Mouse (Mus musculus): ENCODE measurements at regions not wholly inside any gene's neighbourhood (a gene's known extent, or its start where the extent isn't known, plus 50 kb on each side); places are given as distances from the start of the nearest gene placed in this dataset.

GRCm38 (mm10) chr8:31369636-31370035, 2058.9 kb upstream of the 5930422O12Rik start:
- TF ChIP-seq CTCF (IDR thresholded peaks at IDR 0.05; ENCODE audit: extremely low read depth, insufficient read depth, low read length) (no peak), POLR2A (IDR thresholded peaks at IDR 0.05; ENCODE audit: extremely low read depth, insufficient read depth, low read length) (no peak)

Data from cortical plate, adult 2 months (tissue).